Mouse (Mus musculus): Measurements from ENCODE around the gene Tmem14a. TPM values are rescaled to one million over a fixed set of nuclear protein-coding genes. Genes with fewer than 3 reads are reported as not detected.

Gene Tmem14a
- total and polyA plus RNA-seq, 2 experiments = 3.0 to 8.1 TPM

- H3K36me3 ChIP-seq (ENCODE audit: control insufficient read depth, insufficient read depth, low read length) = peaks cover 42% of the 10 kb centered on the region
- H3K79me2 ChIP-seq (ENCODE audit: control insufficient read depth, insufficient read depth, low read length) = peaks cover 11% of the 10 kb centered on the region; the same call in 1 of the 2 replicates
- H3K9ac ChIP-seq (ENCODE audit: low read depth, low read length) = peak overlapping the region; percentile 100
- no peaks in the 10 kb centered on the region for H3K27me3 ChIP-seq (ENCODE audit: control insufficient read depth, insufficient read depth, low read length)
- H3K4me3 ChIP-seq (ENCODE audit: insufficient read depth, low read depth, low read length) = peak overlapping the region; percentile 93
- TF ChIP-seq POLR2A (IDR thresholded peaks at IDR 0.05; ENCODE audit: extremely low read depth, insufficient read depth, low read length) = no peak
- no peak for TF ChIP-seq CTCF (IDR thresholded peaks at IDR 0.05; ENCODE audit: low read depth, low read length)
- H3K4me1 ChIP-seq (ENCODE audit: control insufficient read depth, insufficient read depth, low read length) = peaks cover 12% of the 10 kb centered on the region; the same call in 1 of the 2 replicates
- H3K27ac ChIP-seq (replicated peaks; ENCODE audit: insufficient read depth, low read depth, low read length) = peak overlapping the region; percentile 100
- DNase-seq (ENCODE audit: extremely low read depth, low read depth, low spot score) = peak; percentile 51
- WGBS = 15% methylated on average over 1 of the region's 1 CpGs
Measured at GRCm38 (mm10) chr1:21241096-21241495, 22.7 kb downstream of the Tmem14a start.

DNA sequence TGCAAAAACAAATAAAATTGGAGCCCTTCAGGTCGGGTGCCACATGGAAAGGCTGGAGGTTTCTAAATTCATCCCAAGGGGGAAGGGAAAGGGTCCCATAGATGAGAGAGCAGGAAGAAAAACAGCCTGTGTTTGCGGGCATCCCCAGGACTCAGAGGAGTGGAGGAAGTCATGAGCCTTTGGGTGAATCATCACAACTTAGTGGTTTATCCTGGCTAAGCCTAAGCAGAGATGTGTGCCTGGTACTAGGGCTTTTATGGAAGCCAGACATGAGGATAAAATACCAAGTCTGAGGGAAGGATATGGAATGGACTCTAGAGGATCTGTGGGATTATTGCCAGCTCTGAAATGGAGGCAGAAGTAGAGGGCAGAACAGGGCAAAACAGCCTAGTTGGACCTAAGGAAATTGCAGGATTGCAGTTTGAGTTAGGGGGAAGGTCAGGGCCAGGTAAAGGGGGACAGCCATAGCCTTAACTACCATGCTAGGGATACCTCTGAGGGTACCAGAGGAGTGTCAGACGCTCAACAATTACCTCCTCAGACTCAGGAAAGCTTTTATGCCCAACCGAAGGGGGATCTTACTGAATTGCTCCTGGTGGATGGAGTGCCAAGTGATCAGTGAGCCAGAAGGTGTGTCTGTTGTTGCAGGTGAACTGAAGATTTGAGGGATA, 26.1 kb downstream of the Tmem14a start:
- Histone ChIP-seq H3K4me3 (ENCODE audit: insufficient read depth, low read depth, low read length) (peak overlapping the region; percentile 93), H3K27me3 (ENCODE audit: control insufficient read depth, insufficient read depth, low read length) (no peaks in the 10 kb centered on the region), H3K27ac (replicated peaks; ENCODE audit: insufficient read depth, low read depth, low read length) (peak overlapping the region; percentile 80), H3K36me3 (ENCODE audit: control insufficient read depth, insufficient read depth, low read length) (peaks cover 56% of the 10 kb centered on the region), H3K79me2 (ENCODE audit: control insufficient read depth, insufficient read depth, low read length) (peaks cover 11% of the 10 kb centered on the region; the same call in 1 of the 2 replicates), H3K4me1 (ENCODE audit: control insufficient read depth, insufficient read depth, low read length) (peaks cover 18% of the 10 kb centered on the region; the same call in 1 of the 2 replicates), H3K9ac (ENCODE audit: low read depth, low read length) (peak overlapping the region; percentile 84)
- 19% methylated on average over 4 of the region's 4 CpGs for WGBS
- TF ChIP-seq CTCF (IDR thresholded peaks at IDR 0.05; ENCODE audit: low read depth, low read length) = no peak
- no peak for TF ChIP-seq POLR2A (IDR thresholded peaks at IDR 0.05; ENCODE audit: extremely low read depth, insufficient read depth, low read length)
- peak; percentile 68 for DNase-seq (ENCODE audit: extremely low read depth, low read depth, low spot score)

GRCm38 (mm10) chr1:21246136-21246535, 27.8 kb downstream of the Tmem14a start:
- TF ChIP-seq POLR2A (IDR thresholded peaks at IDR 0.05; ENCODE audit: extremely low read depth, insufficient read depth, low read length) (no peak), CTCF (IDR thresholded peaks at IDR 0.05; ENCODE audit: low read depth, low read length) (no peak)

GRCm38 (mm10) chr1:21247896-21248295, 29.5 kb downstream of the Tmem14a start:
- Histone ChIP-seq H3K79me2 (ENCODE audit: control insufficient read depth, insufficient read depth, low read length) (0 out of 2 replicates have a peak, but pooled peaks cover under 1% of the 10 kb centered on the region), H3K4me3 (ENCODE audit: insufficient read depth, low read depth, low read length) (no peak overlapping the region; the same call in 1 of the 2 replicates), H3K27me3 (ENCODE audit: control insufficient read depth, insufficient read depth, low read length) (no peaks in the 10 kb centered on the region), H3K9ac (ENCODE audit: low read depth, low read length) (peak overlapping the region; percentile 41; the same call in 1 of the 2 replicates), H3K36me3 (ENCODE audit: control insufficient read depth, insufficient read depth, low read length) (peaks cover 62% of the 10 kb centered on the region), H3K4me1 (ENCODE audit: control insufficient read depth, insufficient read depth, low read length) (peaks cover 24% of the 10 kb centered on the region), H3K27ac (replicated peaks; ENCODE audit: insufficient read depth, low read depth, low read length) (peak overlapping the region; percentile 34; the same call in 1 of the 2 replicates)
- peak; percentile 69 for DNase-seq (ENCODE audit: extremely low read depth, low read depth, low spot score)
- TF ChIP-seq POLR2A (IDR thresholded peaks at IDR 0.05; ENCODE audit: extremely low read depth, insufficient read depth, low read length) (no peak), CTCF (IDR thresholded peaks at IDR 0.05; ENCODE audit: low read depth, low read length) (no peak)

More at GRCm38 (mm10) chr1:21246136-21246535, 27.8 kb downstream of the Tmem14a start:
- H3K36me3 ChIP-seq (ENCODE audit: control insufficient read depth, insufficient read depth, low read length) = peaks cover 66% of the 10 kb centered on the region
- peak overlapping the region; percentile 7; the same call in 1 of the 2 replicates for H3K9ac ChIP-seq (ENCODE audit: low read depth, low read length)
- peaks cover 8% of the 10 kb centered on the region; the same call in 1 of the 2 replicates for H3K79me2 ChIP-seq (ENCODE audit: control insufficient read depth, insufficient read depth, low read length)
- no peak overlapping the region for H3K4me3 ChIP-seq (ENCODE audit: insufficient read depth, low read depth, low read length)
- peaks cover 20% of the 10 kb centered on the region for H3K4me1 ChIP-seq (ENCODE audit: control insufficient read depth, insufficient read depth, low read length)
- DNase-seq (ENCODE audit: extremely low read depth, low read depth, low spot score) = peak; percentile 87
- 26% methylated on average over 3 of the region's 3 CpGs for WGBS
- no peaks in the 10 kb centered on the region for H3K27me3 ChIP-seq (ENCODE audit: control insufficient read depth, insufficient read depth, low read length)
- peak overlapping the region; percentile 3; the same call in 1 of the 2 replicates for H3K27ac ChIP-seq (replicated peaks; ENCODE audit: insufficient read depth, low read depth, low read length)

DNA sequence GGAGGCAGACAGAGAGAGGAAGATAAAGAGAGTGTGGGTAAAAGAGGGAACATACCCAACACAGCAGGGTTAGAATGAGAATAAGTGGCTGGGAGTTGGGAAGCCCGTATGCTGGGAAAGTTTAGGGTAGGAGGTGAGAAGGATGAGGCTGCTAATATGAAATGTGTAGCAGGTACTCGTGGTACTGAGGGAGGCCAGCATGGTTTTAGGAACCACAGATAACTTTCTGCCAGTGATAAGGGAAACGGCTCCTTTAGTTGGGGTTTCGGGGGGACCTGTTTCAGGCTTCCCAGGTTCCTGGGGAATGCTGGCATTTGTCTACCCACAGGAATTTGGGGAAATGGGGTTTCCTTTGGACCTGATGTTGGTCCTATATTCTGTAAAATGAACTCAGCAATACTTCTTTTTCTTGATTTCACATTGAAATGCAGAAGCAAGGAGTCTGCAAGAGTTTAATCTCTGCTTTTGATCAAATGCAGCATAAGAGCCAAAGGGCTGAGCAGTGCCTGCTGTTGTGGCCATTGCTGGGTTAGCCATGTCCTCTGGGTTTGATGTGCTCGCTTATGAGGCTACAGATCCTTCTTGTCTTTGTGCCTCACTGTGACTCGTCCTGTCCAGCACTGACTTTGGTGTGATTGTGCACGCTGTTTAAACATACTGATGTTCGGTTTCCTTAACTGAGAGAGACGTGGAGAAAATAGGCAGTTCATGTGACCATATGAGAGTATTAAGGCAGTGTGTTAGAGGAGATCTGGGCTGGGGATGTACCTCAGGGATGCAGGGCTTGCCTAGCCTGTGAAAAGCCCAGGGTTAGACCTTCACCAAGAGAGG, 30.4 kb downstream of the Tmem14a start:
- Histone ChIP-seq H3K9ac (ENCODE audit: low read depth, low read length) (peak overlapping the region; percentile 38; the same call in 1 of the 2 replicates), H3K36me3 (ENCODE audit: control insufficient read depth, insufficient read depth, low read length) (peaks cover 60% of the 10 kb centered on the region), H3K4me3 (ENCODE audit: insufficient read depth, low read depth, low read length) (no peak overlapping the region), H3K79me2 (ENCODE audit: control insufficient read depth, insufficient read depth, low read length) (no peaks in the 10 kb centered on the region), H3K4me1 (ENCODE audit: control insufficient read depth, insufficient read depth, low read length) (peaks cover 25% of the 10 kb centered on the region), H3K27me3 (ENCODE audit: control insufficient read depth, insufficient read depth, low read length) (no peaks in the 10 kb centered on the region), H3K27ac (replicated peaks; ENCODE audit: insufficient read depth, low read depth, low read length) (peak overlapping the region; percentile 20)
- TF ChIP-seq POLR2A (IDR thresholded peaks at IDR 0.05; ENCODE audit: extremely low read depth, insufficient read depth, low read length) = no peak
- TF ChIP-seq CTCF (IDR thresholded peaks at IDR 0.05; ENCODE audit: low read depth, low read length) = no peak
- DNase-seq (ENCODE audit: extremely low read depth, low read depth, low spot score) = peak; percentile 66
- WGBS = 28% methylated on average over 9 of the region's 9 CpGs

Measured in liver, adult 2 months (tissue).